Comparison of ENCODE assay signal across 10 mouse cellular contexts in the genomic region with DNA sequence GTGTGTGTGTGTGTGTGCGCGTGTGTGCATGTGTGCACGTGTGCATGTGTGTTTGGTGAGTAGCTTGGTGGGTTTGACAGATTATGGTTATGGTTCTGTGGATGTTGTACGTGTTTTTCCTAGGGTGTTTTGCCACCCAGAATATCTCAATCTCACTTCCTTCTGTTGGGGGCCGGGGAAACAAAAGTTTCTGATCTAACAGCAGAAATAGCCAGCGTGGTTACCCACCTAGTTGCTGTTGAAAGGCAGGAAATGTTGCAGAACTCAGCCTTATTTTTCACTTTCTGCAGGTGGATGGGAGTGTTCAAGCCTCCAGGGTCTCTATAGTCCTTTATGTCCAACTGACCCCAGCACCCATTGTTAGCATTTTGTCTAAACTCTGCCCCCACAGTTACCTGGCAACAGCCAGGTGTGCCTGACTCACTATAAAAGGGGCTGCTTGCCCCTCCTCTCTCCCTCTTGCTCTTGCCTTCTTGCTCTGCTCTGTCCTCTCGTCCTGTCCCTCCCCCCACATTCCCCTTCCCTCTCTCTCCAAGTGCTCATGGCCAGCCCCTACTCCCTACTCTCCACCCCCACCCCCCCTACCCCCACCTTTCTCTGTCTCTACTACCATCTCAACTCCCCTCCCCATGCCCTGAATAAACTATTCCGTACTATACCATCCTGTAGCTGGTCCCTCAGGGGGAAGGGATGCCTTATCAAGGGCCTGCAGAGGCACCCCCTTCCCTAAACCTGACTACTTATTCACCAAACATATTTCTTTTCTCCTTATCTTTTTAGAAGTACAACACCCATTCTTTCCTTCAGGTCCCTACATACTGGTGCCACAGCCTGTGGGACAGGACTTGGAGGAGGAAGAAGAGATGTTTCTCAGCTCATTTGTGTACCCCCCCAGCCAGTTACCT. TPM values are rescaled to one million over a fixed set of nuclear protein-coding genes. Genes with fewer than 3 reads are reported as not detected.
DNase-seq lines count a peak whose midpoint lies in the region; ATAC-seq and TF ChIP-seq lines count a peak whose summit lies in the region.
"Had no signal": no experiment of that assay in that cellular context is flagged by ENCODE, and none has a peak within 500 bp of the region (broad histone marks: within the 10 kb centered on the region; RNA-seq: fewer than 3 reads in every experiment).

No protein-coding gene starts in this region.

- intact Hi-C loops in left cerebral cortex, adult 2 months (cut with DNase I): no loop called here
- intact Hi-C loops in left cerebral cortex, postnatal 14 days (cut with DNase I): loop anchor here (5.0 to 10.0 kb wide), 4 partner anchors 52 to 470 kb away; a partner anchor contains a TSS

- H3K4me1 ChIP-seq in forebrain, embryonic 10.5 days: peaks cover 6% of the 10 kb centered on the region

- DNase-seq in left cerebral cortex, adult 2 months (ENCODE audit: extremely low spot score in 1 of 2, low spot score in 2 of 2): no peak
- DNase-seq in left cerebral cortex, adult 11 months (ENCODE audit: low spot score): no peak
- peak; percentile 66 for DNase-seq in lung, postnatal 25 days (ENCODE audit: low spot score)
- peak; percentile 79 for DNase-seq in thymus, postnatal 0 days (ENCODE audit: low spot score)
- DNase-seq in forebrain, embryonic 10.5 days (ENCODE audit: extremely low spot score, low spot score): no peak
- no peak for DNase-seq in left cerebral cortex, postnatal 14 days (ENCODE audit: low spot score in 2 of 2)
- DNase-seq in kidney, adult 18-20 months: no peak

- H3K4me3 ChIP-seq in left cerebral cortex, adult 2 months: no peak overlapping the region
- no peak overlapping the region for H3K4me3 ChIP-seq in forebrain, embryonic 10.5 days

- H3K27ac ChIP-seq in left cerebral cortex, adult 2 months: peak overlapping the region; percentile 24; the same call in 1 of the 2 replicates
- H3K27ac ChIP-seq in forebrain, embryonic 10.5 days: no peak overlapping the region

- no peak for TF ChIP-seq CTCF in left cerebral cortex, adult 2 months (IDR thresholded peaks at IDR 0.05)

- WGBS in forebrain, embryonic 10.5 days: 81% methylated on average over 8 of the region's 8 CpGs

- peak; percentile 20 for ATAC-seq in common myeloid progenitor, adult 5-6 weeks (replicated peaks; ENCODE audit: low read depth, poor library complexity, severe bottlenecking)

- no peaks in the 10 kb centered on the region for H3K36me3 ChIP-seq in forebrain, embryonic 10.5 days (replicated peaks)

- H3K27me3 ChIP-seq in forebrain, embryonic 10.5 days (ENCODE audit: poor library complexity, severe bottlenecking): no peaks in the 10 kb centered on the region

- H3K9me3 ChIP-seq in forebrain, embryonic 10.5 days: no peaks in the 10 kb centered on the region

RNA-seq across cellular contexts. Expression of a gene that starts 40.5 kb away (rescaled TPM):
- total RNA-seq in left cerebral cortex, adult 2 months (2021): not detected
- 245 and 273 TPM in 2 replicates for total RNA-seq in common myeloid progenitor, adult 5-6 weeks (2017)
- polyA plus RNA-seq in thymus, postnatal 0 days (2015; fragmentation: Nextera tagmentation; extraction: Ambion mirVana): 53.2 and 58.8 TPM in 2 replicates
- 0.09 and 0.11 TPM in 2 replicates for polyA plus RNA-seq in forebrain, embryonic 10.5 days (2016; fragmentation: Nextera tagmentation; extraction: Ambion mirVana)
- not detected for total RNA-seq in left cerebral cortex, postnatal 14 days (2021)
- total RNA-seq: layer of hippocampus, adult 18-20 months had no signal
- polyA plus RNA-seq: neural tube, embryonic 14.5 days had no signal

RNA-seq across cellular contexts. Expression of a gene that starts 54.3 kb away (rescaled TPM):
- total RNA-seq in left cerebral cortex, adult 2 months (2021): 1 to 10 TPM; 4.7 to 8.4 TPM
- total RNA-seq in common myeloid progenitor, adult 5-6 weeks (2017): 153 and 168 TPM in 2 replicates
- 2.9 and 3.1 TPM in 2 replicates for polyA plus RNA-seq in thymus, postnatal 0 days (2015; fragmentation: Nextera tagmentation; extraction: Ambion mirVana)
- polyA plus RNA-seq in forebrain, embryonic 10.5 days (2016; fragmentation: Nextera tagmentation; extraction: Ambion mirVana): not detected in 2 replicates
- total RNA-seq in left cerebral cortex, postnatal 14 days (2021): 1 to 10 TPM; 6.1 to 8.0 TPM
- polyA plus RNA-seq: neural tube, embryonic 14.5 days had no signal

Comparison
In these comparisons a context has a peak if more than half of its experiments do, and no peak if none do; other contexts are left out.
1. DNase-seq: peak in lung, postnatal 25 days (single experiment) and thymus, postnatal 0 days (single experiment); none in left cerebral cortex, adult 2 months (0 of 2), left cerebral cortex, adult 11 months (single experiment), forebrain, embryonic 10.5 days (single experiment), left cerebral cortex, postnatal 14 days (0 of 2) and kidney, adult 18-20 months (single experiment).
2. RNA of a gene that starts 40.5 kb away (total RNA-seq): 245 to 273 TPM in common myeloid progenitor, adult 5-6 weeks; not detected in left cerebral cortex, postnatal 14 days and not detected in left cerebral cortex, adult 2 months; every median in the first group is over 100 times any median in the second.
3. RNA of a gene that starts 54.3 kb away (total RNA-seq): 153 to 168 TPM in common myeloid progenitor, adult 5-6 weeks; 4.7 to 8.4 TPM in left cerebral cortex, adult 2 months and 6.1 to 8.0 TPM in left cerebral cortex, postnatal 14 days; every median in the first group is over 10 times any median in the second.